Mouse (Mus musculus) E14TG2a.4 (cell line): ENCODE results near the gene Itpr1.

Experiments
- H3K27me3 ChIP-seq: 2 replicates; pipeline ENCODE4 v1.6.1; 2014; ENCODE audit warnings: low read length, control low read depth; ENCODE audit not compliant: insufficient read depth
- H3K36me3 ChIP-seq: 2 replicates; pipeline ENCODE4 v1.6.1; 2014; ENCODE audit warnings: low read length, control low read depth; ENCODE audit not compliant: insufficient read depth
- H3K4me1 ChIP-seq: replicated peaks from 2 replicates; pipeline ENCODE4 v1.6.1; 2014; ENCODE audit warnings: low read depth, low read length, control low read depth
- H3K4me3 ChIP-seq: replicated peaks from 2 replicates; pipeline ENCODE4 v1.5.1; 2014; ENCODE audit warnings: mild to moderate bottlenecking, low read length
- H3K9me3 ChIP-seq: 2 replicates; pipeline ENCODE4 v1.6.1; 2014; ENCODE audit warnings: low read length, control low read depth
- CTCF ChIP-seq: conservative IDR thresholded peaks from 2 replicates; pipeline ENCODE4 v1.5.1; 2014; ENCODE audit warnings: low read length
- NANOG ChIP-seq: IDR thresholded peaks from 2 replicates; pipeline ENCODE4 v1.6.1; 2014; ENCODE audit warnings: borderline replicate concordance, low read length, mixed read lengths
- POU5F1 ChIP-seq: IDR thresholded peaks from 2 replicates; pipeline ENCODE4 v1.6.1; 2014; ENCODE audit warnings: low read length, borderline replicate concordance

The Itpr1 gene

GRCm38 (mm10) chr6:108231892-108232710 is 19.2 kb downstream of the Itpr1 start:
- Histone ChIP-seq H3K4me3 (no peak overlapping the region), H3K9me3 (no peaks in the 10 kb centered on the region), H3K36me3 (peaks cover 9% of the 10 kb centered on the region; the same call in 1 of the 2 replicates), H3K4me1 (peaks cover 84% of the 10 kb centered on the region), H3K27me3 (no peaks in the 10 kb centered on the region)
- TF ChIP-seq CTCF: no peak
- no peak for TF ChIP-seq POU5F1
- TF ChIP-seq NANOG: no peak

GRCm38 (mm10) chr6:108233070-108233469 is 20.2 kb downstream of the Itpr1 start:
- Histone ChIP-seq H3K9me3 (no peaks in the 10 kb centered on the region), H3K27me3 (no peaks in the 10 kb centered on the region)

GRCm38 (mm10) chr6:108234536-108234935 is 21.6 kb downstream of the Itpr1 start:
- Histone ChIP-seq H3K27me3 (no peaks in the 10 kb centered on the region), H3K4me1 (peaks cover 64% of the 10 kb centered on the region), H3K9me3 (no peaks in the 10 kb centered on the region), H3K4me3 (no peak overlapping the region), H3K36me3 (peaks cover 30% of the 10 kb centered on the region)
- TF ChIP-seq NANOG: no peak
- TF ChIP-seq POU5F1: no peak
- no peak for TF ChIP-seq CTCF

More at GRCm38 (mm10) chr6:108233070-108233469, 20.2 kb downstream of the Itpr1 start:
- Histone ChIP-seq H3K4me3 (no peak overlapping the region), H3K4me1 (peaks cover 77% of the 10 kb centered on the region), H3K36me3 (peaks cover 18% of the 10 kb centered on the region)
- TF ChIP-seq CTCF: no peak
- TF ChIP-seq POU5F1: no peak
- no peak for TF ChIP-seq NANOG

- H3K36me3 ChIP-seq: peaks cover 37% of the 10 kb centered on the region
These were observed 22.8 kb downstream of the Itpr1 start for GRCm38 (mm10) chr6:108235680-108236123.

GRCm38 (mm10) chr6:108236411-108236921 is 23.6 kb downstream of the Itpr1 start:
- TF ChIP-seq CTCF: no peak
- no peak for TF ChIP-seq NANOG
- no peak for TF ChIP-seq POU5F1
- peaks cover 43% of the 10 kb centered on the region for H3K36me3 ChIP-seq

More at GRCm38 (mm10) chr6:108235680-108236123, 22.8 kb downstream of the Itpr1 start:
- H3K4me1 ChIP-seq: peaks cover 59% of the 10 kb centered on the region
- 0 out of 2 replicates have a peak overlapping the region, but pooled peaks have one; percentile 5 for H3K4me3 ChIP-seq
- H3K9me3 ChIP-seq: no peaks in the 10 kb centered on the region
- TF ChIP-seq NANOG (no peak), POU5F1 (no peak), CTCF (no peak)
- H3K27me3 ChIP-seq: no peaks in the 10 kb centered on the region

GRCm38 (mm10) chr6:108236996-108237395 is 24.1 kb downstream of the Itpr1 start:
- H3K4me1 ChIP-seq: peaks cover 46% of the 10 kb centered on the region
- no peaks in the 10 kb centered on the region for H3K9me3 ChIP-seq
- no peak overlapping the region for H3K4me3 ChIP-seq
- no peaks in the 10 kb centered on the region for H3K27me3 ChIP-seq
- TF ChIP-seq NANOG (no peak), CTCF (no peak), POU5F1 (no peak)
- peaks cover 48% of the 10 kb centered on the region for H3K36me3 ChIP-seq

More at GRCm38 (mm10) chr6:108236411-108236921, 23.6 kb downstream of the Itpr1 start:
- Histone ChIP-seq H3K9me3 (no peaks in the 10 kb centered on the region), H3K27me3 (no peaks in the 10 kb centered on the region), H3K4me3 (no peak overlapping the region), H3K4me1 (peaks cover 51% of the 10 kb centered on the region)

GRCm38 (mm10) chr6:108237585-108237984 is 24.7 kb downstream of the Itpr1 start:
- Histone ChIP-seq H3K4me1 (peaks cover 40% of the 10 kb centered on the region), H3K9me3 (no peaks in the 10 kb centered on the region), H3K27me3 (no peaks in the 10 kb centered on the region), H3K36me3 (peaks cover 52% of the 10 kb centered on the region), H3K4me3 (no peak overlapping the region)
- TF ChIP-seq CTCF (no peak), POU5F1 (no peak), NANOG (no peak)

GRCm38 (mm10) chr6:108238011-108238410 is 25.1 kb downstream of the Itpr1 start:
- H3K36me3 ChIP-seq: peaks cover 57% of the 10 kb centered on the region
- H3K9me3 ChIP-seq: no peaks in the 10 kb centered on the region
- H3K27me3 ChIP-seq: no peaks in the 10 kb centered on the region
- no peak for TF ChIP-seq NANOG
- TF ChIP-seq POU5F1: no peak
- TF ChIP-seq CTCF: no peak
- peaks cover 36% of the 10 kb centered on the region for H3K4me1 ChIP-seq
- no peak overlapping the region for H3K4me3 ChIP-seq
